Mouse (Mus musculus) ovary, adult 18-20 months (tissue): ENCODE results near the gene Zfp592.

Experiments used
- DNase-seq: peaks from one replicate; pipeline ENCODE4 v3.0.0; 2022; ENCODE audit warnings: low spot score, mixed read lengths

The Zfp592 gene

GRCm38 (mm10) chr7:80993834-80994662 lies 567 bp downstream of the Zfp592 start:
- DNase-seq, result peak; percentile 9

- DNase-seq, result no peak
These were observed 1.2 kb downstream of the Zfp592 start for GRCm38 (mm10) chr7:80994663-80995005.

DNA sequence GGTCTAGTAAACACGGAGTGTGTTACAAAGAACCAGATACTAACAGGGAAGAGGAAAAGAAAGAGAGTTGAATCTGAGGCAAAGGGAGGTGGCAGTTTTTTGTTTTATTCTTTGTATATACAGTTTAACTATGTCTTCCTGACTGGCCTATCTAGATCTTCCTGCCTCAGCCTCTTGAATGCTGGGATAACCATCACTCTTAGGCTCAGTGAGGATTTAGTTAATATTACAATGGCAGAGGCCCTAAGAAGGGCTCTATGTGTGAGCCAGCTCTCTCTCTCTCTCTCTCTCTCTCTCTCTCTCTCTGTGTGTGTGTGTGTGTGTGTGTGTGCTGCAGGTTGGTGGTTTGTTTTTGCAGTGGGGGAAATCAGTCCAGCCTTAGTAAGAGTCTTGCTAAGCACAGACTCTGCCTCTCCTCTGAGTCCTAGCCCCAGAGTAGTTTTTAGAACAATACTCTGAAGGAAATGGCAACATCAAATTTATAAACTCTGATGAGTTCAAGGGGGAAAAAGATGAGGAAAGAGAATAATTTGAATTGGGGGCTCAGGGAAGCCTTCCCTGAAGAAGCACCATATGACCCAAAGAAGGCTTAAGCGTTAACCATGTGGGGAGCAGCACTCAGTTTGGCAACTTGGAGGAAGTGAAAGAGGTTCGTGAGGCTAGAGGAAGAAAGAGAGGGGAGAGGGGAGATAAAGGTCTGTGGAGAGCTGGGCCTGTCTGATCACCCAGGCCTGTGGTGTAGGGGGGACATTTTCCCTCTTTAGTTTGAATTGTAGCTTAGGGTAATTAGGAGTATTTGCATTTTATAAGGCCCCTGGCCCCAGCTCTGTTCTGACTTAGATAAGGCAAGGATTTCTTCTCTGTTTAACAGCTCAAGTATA lies 2.0 kb downstream of the Zfp592 start:
- DNase-seq, result no peak

- DNase-seq, result no peak
These were observed 4.3 kb downstream of the Zfp592 start for GRCm38 (mm10) chr7:80997776-80998175.

DNA sequence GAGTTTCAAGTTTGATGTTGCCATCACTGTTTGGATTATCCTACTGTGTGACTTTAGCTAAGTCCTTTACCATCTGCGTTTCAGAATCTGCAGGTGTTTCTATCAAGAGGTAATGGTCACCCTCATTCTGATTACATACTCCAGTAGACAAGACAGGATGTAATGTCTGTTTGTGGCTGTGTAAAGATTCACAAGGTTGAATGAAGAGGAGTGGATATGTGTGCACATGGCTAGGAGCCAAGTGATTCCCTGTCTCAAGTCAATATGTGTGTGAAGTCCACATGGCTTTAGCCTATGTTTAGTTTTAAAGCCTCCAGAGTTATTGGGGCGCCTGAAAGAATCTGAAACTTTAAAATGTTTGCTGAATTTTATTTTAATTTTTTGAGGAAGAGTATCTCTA lies 6.1 kb downstream of the Zfp592 start:
- DNase-seq, result no peak

GRCm38 (mm10) chr7:81001844-81002243 lies 8.4 kb downstream of the Zfp592 start:
- no peak for DNase-seq

- no peak for DNase-seq
These were observed 11.1 kb downstream of the Zfp592 start for GRCm38 (mm10) chr7:81004556-81005079.

DNA sequence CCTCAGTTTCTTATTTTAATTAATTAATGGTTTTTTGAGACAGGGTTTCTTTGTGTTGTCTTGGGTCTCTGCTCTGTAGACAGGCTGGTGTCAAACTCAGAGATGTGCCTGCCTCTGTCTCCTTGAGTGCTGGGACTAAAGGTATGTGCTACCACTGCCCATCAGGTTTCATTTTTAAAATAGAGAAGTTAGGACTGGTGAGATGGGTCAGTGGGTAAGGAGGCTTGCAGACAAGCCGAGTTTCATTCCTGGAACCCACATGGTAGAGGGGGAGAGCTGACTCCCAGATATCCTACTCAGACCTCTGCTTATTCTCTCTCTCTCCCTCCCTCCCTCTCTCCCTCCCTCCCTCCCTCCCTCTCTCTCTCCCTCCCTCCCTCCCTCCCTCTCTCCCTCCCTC lies 12.5 kb downstream of the Zfp592 start:
- DNase-seq, result no peak

DNA sequence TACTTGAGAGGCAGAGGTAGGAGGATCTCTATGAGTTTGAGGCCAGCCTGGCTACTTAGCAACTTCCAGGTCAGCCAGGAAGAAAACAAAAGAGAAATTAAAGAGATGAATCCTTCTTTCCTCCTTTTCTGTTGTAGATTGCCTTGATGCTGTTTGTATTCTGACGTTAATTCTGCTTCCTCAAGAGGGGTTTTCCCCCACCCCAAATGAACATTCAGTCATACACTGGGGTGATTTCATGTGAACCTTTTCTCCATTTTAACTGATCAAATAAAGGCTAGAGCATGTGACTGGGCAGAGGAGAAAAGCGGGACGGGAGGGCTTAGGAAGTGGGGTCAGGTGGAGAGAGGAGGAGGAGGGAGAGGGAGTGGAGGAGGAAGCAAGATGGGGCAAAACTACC lies 14.8 kb downstream of the Zfp592 start:
- DNase-seq, result no peak

DNA sequence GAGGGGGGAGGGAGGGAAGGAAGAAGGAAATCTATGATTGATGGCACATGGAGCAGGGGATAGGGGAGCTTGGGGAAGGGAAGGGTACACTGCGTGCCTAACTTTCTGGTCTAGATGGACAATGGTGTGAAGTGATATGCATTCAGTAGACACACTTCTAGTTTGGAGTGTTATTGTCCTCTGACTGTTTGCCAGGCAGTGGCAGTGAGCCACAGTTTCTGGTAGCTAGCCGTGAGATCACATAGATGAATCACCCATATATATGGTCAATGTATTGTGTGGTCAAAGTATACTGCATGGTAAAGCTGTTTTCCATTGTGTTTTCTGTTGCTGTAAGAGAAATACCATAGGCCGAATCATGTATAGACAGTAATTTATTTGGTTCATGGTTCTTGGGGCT lies 18.1 kb downstream of the Zfp592 start:
- DNase-seq, result no peak

DNA sequence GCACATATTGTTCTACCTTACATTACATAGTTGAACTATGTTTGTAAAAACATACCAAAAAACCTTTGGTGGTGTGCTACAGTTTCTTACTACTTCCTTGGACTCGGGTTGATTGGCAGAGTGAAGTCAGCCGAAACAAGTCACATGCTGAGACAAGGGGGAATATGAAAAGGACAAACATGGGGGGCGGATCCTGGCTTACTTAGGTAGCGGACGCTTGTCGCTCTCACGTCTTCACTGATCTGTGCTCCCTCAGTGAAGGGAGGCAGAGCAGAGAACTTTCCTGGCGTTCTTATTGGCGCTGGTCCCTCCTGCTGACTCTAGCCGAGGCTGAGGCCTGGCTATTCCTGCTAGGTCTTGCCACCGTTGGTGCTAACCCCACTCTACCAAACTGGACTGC lies 26.8 kb downstream of the Zfp592 start:
- no peak for DNase-seq

DNA sequence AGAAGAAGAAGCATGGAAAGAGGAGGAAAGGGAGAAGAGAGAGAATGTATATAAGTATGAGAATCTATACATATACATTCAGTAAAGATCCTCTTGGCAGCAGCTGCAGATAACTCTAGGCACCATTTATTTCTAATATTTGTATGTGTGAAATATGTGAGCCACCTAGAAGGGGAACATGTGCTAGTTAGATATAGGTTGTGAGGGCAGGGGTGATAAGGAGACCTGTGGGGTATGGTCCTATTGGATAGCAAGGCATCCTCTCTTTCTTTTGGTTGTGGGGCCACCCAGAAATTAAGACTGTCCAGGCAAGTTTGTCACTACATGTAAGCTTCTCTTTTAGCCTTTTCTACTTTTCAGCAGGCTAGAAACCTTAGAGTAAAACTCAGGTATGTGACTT lies 29.2 kb downstream of the Zfp592 start:
- DNase-seq, result no peak

DNA sequence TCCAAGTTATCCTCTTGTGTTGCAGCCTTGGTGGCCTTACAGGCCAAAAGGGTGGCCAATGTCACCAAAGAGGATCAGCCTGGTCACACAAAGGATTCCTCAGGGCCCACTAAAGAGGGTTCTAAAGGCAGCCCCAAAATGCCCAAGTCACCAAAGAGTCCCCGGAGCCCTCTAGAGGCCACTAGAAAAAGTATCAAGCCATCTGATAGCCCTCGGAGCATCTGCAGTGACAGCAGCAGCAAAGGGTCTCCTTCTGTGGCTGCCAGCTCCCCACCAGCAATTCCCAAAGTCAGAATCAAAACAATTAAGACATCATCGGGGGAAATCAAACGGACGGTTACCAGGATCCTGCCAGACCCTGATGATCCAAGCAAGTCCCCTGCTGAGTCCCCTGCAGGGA lies 30.6 kb downstream of the Zfp592 start:
- DNase-seq, result no peak

DNA sequence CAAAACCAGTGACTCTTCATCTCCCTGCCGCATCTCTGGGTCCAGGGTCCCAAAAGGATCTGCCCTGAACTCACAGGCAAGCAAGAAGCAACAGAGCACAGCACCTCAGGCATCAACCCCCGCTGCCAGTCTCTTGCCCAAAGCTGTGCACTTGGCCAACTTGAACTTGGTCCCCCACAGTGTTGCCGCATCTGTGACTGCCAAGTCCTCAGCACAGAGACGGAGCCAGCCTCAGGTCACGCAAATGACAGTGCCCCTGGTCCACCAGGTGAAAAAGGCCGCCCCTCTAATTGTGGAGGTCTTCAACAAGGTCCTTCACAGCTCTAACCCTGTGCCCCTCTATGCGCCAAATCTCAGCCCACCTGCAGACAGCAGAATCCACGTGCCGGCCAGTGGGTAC lies 31.2 kb downstream of the Zfp592 start:
- no peak for DNase-seq

GRCm38 (mm10) chr7:81025751-81026150 lies 32.3 kb downstream of the Zfp592 start:
- no peak for DNase-seq

GRCm38 (mm10) chr7:81039711-81040110 lies 46.2 kb downstream of the Zfp592 start:
- DNase-seq, result no peak

- DNase-seq, result no peak
These were observed 49.6 kb downstream of the Zfp592 start for GRCm38 (mm10) chr7:81043023-81043620.

DNA sequence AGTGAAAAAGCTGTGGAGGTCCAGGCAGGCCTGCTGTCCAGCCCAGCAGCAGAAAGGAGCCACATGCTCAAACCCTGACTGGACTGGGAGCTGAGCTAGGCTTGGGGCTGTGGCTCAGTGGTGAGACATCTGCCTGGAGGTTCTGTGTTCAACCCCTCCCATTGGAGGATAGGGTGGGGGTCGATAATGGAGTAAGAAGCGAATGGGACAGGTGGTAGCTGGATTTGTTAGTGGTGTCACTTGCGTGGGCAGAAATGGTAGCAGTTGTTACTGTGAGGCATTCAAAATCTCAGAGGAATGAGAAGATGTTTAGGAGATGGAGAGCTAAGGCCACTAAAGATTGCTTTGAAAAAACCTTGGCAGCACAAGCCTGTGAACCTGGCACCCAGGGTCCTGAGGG lies 54.4 kb downstream of the Zfp592 start:
- DNase-seq, result no peak

DNA sequence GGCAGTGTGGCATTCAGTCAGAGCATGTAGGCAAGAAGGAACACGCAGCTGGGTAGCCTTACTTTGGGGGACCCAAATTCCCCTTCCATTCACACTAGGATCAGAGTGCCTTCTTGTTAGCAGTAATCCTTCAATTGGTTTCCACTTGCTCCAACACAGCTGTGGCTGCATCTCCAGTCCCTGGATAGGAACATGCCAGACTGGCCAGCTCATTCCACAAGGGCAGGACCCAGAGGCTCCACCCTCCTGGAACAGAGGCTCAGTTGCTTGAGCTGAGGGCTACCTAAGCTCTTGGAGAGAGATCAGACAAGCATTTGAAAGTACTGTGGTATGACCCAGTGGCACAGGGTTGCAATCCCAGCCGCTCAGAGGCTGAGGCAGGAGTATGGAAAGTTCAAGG lies 55.0 kb downstream of the Zfp592 start:
- no peak for DNase-seq

GRCm38 (mm10) chr7:81049966-81050365 lies 56.5 kb downstream of the Zfp592 start:
- DNase-seq, result peak; percentile 57

DNA sequence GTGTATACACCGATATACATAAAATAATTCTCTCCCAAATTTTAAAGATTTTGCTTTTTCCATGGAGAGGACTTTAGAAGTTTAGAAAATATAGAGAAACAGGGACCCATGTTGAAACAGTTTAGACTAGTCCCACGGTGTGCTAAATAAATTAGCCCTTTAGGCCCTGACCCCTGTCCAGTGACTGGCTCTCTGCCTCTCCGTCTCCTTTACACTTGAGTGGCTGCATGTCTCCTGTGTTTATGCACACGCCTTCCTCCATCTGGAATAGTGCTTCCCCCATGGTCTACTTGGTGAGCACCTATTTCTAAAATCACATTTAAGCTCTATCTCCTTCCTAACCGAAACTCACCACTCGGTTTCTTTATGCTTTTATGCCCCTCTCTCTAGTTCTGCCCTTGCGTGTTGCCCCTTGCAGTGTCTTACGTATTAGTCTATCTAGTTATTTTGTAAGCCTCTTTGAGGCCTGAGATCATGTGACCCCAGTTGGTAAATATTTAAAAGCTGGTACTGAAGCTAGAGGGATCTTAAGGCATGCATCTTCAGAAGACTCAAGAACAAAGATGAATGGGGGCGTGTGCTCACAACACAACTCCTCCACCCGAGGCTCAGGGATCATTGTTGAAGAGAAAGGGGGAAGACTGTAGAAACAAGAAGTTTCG lies 62.4 kb downstream of the Zfp592 start:
- no peak for DNase-seq

GRCm38 (mm10) chr7:81057471-81057870 lies 64.0 kb downstream of the Zfp592 start, which contains the start of gene Alpk3:
TSS of gene Alpk3 (plus strand) at chr7:81057600.
- no peak for DNase-seq
